Mouse (Mus musculus) G1E (cell line): Measurements from ENCODE around the gene Rfx3.

ENCODE experiments used
- CTCF ChIP-seq: IDR thresholded peaks from 2 replicates; pipeline ENCODE4 v1.5.1; 2012; ENCODE audit warnings: low read depth, low read length, inconsistent platforms, mixed read lengths
- GATA1 ChIP-seq: IDR thresholded peaks from 2 replicates; pipeline ENCODE4 v1.6.1; 2012; ENCODE audit warnings: borderline replicate concordance, low read length, inconsistent platforms, mixed read lengths
- GATA2 ChIP-seq: IDR thresholded peaks from 2 replicates; pipeline ENCODE4 v1.6.1; 2012; ENCODE audit warnings: low read depth, low read length, inconsistent platforms, borderline replicate concordance
- TAL1 ChIP-seq: conservative IDR thresholded peaks from 2 replicates; pipeline ENCODE4 v1.6.1; 2012; ENCODE audit warnings: low read depth, low read length, inconsistent platforms, mixed read lengths

- TF ChIP-seq CTCF (no peak), GATA1 (no peak), GATA2 (no peak), TAL1 (no peak)
Measured at GRCm38 (mm10) chr19:28044950-28045349, 34.0 kb upstream of the Rfx3 start.
